Mouse (Mus musculus): ENCODE measurements around the gene Nek8. TPM values are rescaled to one million over a fixed set of nuclear protein-coding genes. Genes with fewer than 3 reads are reported as not detected.
"Not testable (repeated sequence)": the region's sequence is repeated elsewhere in the genome, so short reads cannot be mapped to it uniquely, and the experiment has no call there.

Nek8 gene
- polyA plus RNA-seq, 1 experiment from 2014 or later: 13.7 TPM

DNA sequence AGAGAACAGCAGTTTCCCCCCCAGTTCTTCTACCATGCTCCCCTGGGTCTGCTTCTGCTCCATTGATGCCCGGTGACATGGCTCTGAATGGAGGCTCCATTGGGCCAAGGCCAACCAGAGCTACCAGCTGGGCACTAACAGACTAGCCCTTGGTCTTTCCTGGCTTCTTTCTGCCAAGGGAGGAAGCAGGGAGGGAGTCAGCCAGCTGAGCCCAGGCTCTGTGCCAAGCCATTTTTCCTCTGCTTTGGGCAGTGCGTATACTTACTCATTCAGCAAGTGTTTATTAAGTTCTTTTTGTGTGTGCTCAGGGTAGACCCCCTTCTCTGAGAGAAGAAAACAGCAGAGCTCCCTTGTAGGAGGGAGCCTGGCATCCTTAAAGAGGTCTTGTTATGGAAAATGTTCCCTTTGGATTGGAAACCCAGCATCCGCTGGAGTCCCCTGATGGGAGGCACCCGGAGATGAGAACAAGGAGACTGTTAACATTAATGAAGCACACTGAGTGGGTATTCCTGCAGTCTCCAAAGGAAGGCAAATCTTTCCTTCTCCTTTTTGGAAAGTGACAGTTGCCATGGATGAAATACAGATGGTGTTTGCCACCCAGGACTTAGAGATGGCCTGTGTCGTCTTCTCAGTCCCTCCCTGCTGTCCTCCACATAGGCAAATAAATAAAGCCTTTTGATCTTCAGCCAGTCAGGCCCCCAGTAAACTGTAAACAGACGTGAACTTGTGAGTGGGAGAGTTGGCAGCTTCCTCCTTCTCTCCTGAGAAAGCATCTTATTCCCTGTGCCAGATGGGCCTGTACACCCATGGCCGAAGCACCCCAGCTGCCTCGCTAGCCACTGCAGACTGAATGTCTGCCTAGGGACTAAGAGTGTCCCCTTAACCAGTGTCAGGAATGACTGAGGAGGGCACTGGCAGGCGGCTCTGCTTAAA lies 23.9 kb downstream of the Nek8 start:
- Histone ChIP-seq H3K9ac (no peak overlapping the region), H3K27me3 (replicated peaks) (no peaks in the 10 kb centered on the region), H3K27ac (no peak overlapping the region), H3K36me3 (peaks cover 86% of the 10 kb centered on the region), H3K9me3 (replicated peaks) (no peaks in the 10 kb centered on the region), H3K4me3 (no peak overlapping the region), H3K4me2 (no peak overlapping the region), H3K4me1 (peaks cover 2% of the 10 kb centered on the region; the same call in 1 of the 2 replicates)
- no peak for ATAC-seq
- WGBS (ENCODE audit: insufficient replicate concordance): 86% methylated on average over 9 of the region's 9 CpGs

DNA sequence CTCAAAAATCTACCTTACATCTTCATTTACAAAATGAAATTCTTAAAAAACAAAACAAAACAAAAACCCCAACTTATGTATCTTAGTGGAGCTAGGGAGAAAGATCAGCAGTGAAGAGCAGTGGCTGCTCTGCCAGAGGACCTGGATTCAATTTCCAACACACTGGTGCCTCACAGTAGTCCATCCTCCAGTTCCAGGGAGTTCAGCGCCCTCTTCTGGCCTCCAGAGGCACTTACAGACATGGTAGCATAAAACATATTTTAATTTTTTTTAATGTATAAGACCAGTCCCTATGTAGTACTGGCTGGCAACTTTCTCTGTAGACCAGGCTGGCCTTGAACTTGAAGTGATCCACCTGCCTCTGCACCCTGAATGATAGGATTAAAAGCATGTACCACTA lies 25.3 kb downstream of the Nek8 start:
- Histone ChIP-seq H3K9me3 (replicated peaks) (no peaks in the 10 kb centered on the region), H3K4me1 (no peaks in the 10 kb centered on the region), H3K27me3 (replicated peaks) (no peaks in the 10 kb centered on the region), H3K4me3 (no peak overlapping the region), H3K27ac (no peak overlapping the region), H3K9ac (no peak overlapping the region), H3K36me3 (peaks cover 85% of the 10 kb centered on the region), H3K4me2 (no peak overlapping the region)
- ATAC-seq: peak; percentile 42; the same call in 1 of the 2 replicates
- WGBS (ENCODE audit: insufficient replicate concordance): 18% methylated on average over 1 of the region's 1 CpGs

DNA sequence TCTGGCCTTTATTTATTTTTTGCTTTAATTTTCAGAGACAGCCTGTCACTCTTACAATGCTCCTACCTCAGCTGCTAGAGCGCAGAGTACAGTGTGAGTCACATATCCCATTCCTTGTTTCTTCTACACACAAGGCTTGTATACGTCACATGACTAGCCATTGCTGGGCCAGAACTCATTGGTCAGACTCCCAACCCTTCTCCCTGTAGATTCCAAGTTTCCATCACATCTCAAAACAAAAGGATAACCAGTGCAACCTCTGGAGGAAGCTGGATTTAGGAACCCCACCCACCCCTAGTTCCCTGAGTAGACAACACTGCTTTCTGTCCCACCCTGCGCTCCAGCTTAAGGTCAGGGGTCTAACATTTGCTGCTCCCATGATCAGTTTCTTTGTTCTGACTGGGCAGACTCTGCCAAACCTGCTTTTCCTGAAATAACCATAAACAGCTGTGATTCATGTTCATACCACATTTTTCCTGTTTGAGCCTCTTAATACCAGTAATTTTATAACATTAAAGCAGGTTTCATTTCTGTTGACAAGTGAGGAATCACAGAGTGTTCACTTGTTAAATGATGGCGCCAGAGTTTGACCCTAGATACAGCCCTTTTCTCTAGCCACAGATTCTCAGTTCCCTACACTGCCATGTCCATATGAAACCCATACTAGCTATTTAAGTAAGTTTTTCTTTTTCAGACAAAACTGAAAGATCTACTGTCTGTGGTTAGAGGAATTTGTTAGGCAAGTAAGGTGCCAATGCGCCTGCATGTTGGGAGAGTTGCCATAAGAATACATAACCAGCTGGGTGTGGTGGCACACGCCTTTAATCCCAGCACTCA lies 29.6 kb downstream of the Nek8 start:
- peaks cover 12% of the 10 kb centered on the region for H3K4me1 ChIP-seq
- H3K36me3 ChIP-seq: peaks cover 73% of the 10 kb centered on the region
- H3K27me3 ChIP-seq (replicated peaks): no peaks in the 10 kb centered on the region
- H3K4me3 ChIP-seq: no peak overlapping the region
- no peaks in the 10 kb centered on the region for H3K9me3 ChIP-seq (replicated peaks)
- no peak overlapping the region for H3K27ac ChIP-seq
- no peak overlapping the region for H3K9ac ChIP-seq
- no peak overlapping the region for H3K4me2 ChIP-seq
- ATAC-seq: no peak
- 86% methylated on average over 6 of the region's 6 CpGs for WGBS (ENCODE audit: insufficient replicate concordance)

DNA sequence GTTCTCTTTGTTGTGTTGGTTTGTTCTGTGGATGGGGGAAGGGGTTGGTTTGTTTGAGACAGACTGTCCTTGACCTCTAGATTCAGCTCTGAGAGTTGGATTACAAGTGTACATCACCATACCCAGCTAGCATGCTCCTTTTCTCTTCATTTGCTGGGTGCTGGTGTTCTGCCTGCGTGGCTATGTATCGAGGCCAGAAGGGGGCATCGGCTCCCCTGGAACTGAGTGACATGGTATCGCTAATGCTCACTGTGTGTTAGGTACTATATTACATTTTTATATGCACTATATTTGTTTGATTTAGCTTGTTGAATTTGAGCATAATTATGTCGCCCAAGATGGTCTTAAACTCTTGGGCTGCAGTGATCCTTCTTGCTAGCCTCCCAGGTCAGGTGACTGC lies 30.3 kb downstream of the Nek8 start:
- H3K27me3 ChIP-seq (replicated peaks): no peaks in the 10 kb centered on the region
- no peak overlapping the region for H3K4me2 ChIP-seq
- ATAC-seq: no peak
- H3K9me3 ChIP-seq (replicated peaks): no peaks in the 10 kb centered on the region
- no peak overlapping the region for H3K4me3 ChIP-seq
- no peak overlapping the region for H3K9ac ChIP-seq
- H3K27ac ChIP-seq: no peak overlapping the region
- peaks cover 20% of the 10 kb centered on the region for H3K4me1 ChIP-seq
- 84% methylated on average over 5 of the region's 5 CpGs for WGBS (ENCODE audit: insufficient replicate concordance)
- H3K36me3 ChIP-seq: peaks cover 68% of the 10 kb centered on the region

DNA sequence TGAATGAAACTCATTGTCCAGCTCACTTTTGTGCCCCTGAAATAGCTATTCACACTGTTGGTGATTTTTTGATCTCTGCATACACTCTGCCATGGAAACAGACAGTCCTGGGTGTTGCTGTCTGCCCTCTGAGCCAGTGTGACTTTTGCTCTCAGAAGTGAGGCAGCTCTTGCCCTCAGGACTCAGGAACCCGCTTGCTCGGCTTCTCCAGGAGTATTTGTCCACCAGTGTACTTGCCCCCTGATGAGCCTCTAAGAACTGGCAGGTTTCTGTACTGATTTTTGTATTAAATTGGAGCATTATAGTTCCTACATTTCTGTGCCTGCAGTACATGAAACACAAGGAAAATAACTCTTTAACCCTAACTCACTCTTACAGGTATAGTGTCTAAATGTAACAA lies 33.0 kb downstream of the Nek8 start:
- Histone ChIP-seq H3K27me3 (replicated peaks) (no peaks in the 10 kb centered on the region), H3K4me3 (no peak overlapping the region), H3K4me2 (no peak overlapping the region), H3K9me3 (replicated peaks) (no peaks in the 10 kb centered on the region), H3K4me1 (peaks cover 42% of the 10 kb centered on the region), H3K27ac (no peak overlapping the region), H3K36me3 (peaks cover 48% of the 10 kb centered on the region), H3K9ac (no peak overlapping the region; the same call in 1 of the 2 replicates)
- WGBS (ENCODE audit: insufficient replicate concordance): 81% methylated on average over 2 of the region's 2 CpGs
- no peak for ATAC-seq

DNA sequence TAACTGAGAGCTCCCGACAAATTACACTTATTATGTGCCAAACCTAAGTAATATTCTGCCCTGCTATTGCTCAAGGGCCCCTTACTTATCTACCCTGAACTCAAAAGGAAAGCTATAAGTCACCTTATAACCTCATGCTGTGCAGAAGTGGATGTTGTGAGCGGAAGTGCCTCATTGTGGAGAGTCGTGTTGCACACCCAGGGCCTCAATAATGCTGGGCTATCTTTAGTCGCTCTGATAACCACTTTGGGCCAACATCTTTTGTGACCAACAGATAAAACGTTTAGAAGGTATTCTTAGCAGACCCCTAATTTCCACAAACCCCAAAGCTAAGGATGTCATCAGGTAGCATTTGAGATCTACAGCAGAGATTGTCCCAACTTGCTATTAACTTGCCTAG lies 35.8 kb downstream of the Nek8 start:
- Histone ChIP-seq H3K27ac (peak overlapping the region; percentile 46), H3K9me3 (replicated peaks) (no peaks in the 10 kb centered on the region), H3K9ac (peak overlapping the region; percentile 7; the same call in 1 of the 2 replicates), H3K4me3 (no peak overlapping the region), H3K27me3 (replicated peaks) (no peaks in the 10 kb centered on the region), H3K36me3 (peaks cover 28% of the 10 kb centered on the region), H3K4me1 (peaks cover 64% of the 10 kb centered on the region), H3K4me2 (peak overlapping the region; percentile 13; the same call in 1 of the 2 replicates)
- ATAC-seq: peak; percentile 64
- 27% methylated on average over 5 of the region's 5 CpGs for WGBS (ENCODE audit: insufficient replicate concordance)

DNA sequence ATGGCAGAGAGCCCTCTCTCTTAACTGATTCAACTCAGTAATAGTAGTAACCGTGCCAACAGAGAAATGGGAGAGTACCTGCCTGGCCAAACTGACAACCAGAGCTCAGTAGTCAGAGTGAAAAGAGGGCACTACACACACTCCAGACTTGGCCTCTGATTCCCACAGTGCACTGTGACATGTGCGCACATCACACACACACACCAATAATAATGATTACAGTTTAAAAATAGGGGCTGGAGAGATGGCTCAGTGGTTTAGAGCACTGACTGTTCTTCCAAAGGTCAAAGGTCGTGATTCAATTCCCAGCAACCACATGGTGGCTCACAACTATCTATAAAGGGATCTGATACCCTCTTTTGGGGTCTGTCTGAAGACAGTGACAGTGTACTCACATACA lies 38.5 kb downstream of the Nek8 start:
- H3K4me1 ChIP-seq: peaks cover 80% of the 10 kb centered on the region
- H3K4me2 ChIP-seq: no peak overlapping the region
- 75% methylated on average over 3 of the region's 3 CpGs for WGBS (ENCODE audit: insufficient replicate concordance)
- no peak for ATAC-seq
- peaks cover 2% of the 10 kb centered on the region for H3K36me3 ChIP-seq
- H3K9me3 ChIP-seq (replicated peaks): no peaks in the 10 kb centered on the region
- H3K27me3 ChIP-seq (replicated peaks): no peaks in the 10 kb centered on the region
- no peak overlapping the region for H3K27ac ChIP-seq
- no peak overlapping the region for H3K9ac ChIP-seq
- no peak overlapping the region for H3K4me3 ChIP-seq

DNA sequence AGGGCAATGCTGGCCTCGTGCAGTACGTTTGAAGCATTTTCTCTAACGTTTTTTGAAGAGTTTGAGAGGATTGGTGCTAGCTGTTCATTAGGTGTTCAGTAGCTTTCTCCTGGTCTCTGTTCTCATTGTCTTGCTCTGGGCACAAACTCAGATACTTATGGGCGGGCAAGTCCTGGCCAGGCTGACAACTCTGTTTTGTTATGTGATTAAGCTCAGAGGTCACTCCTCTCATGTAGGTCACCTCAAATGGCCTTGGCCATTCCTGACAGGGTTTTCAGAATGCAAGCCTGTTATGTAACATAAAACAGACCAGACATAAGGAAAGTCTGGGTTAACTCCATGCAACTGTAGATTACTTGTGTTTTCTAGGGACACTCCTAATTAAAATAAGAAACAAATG lies 38.9 kb downstream of the Nek8 start:
- 78% methylated on average over 4 of the region's 4 CpGs for WGBS (ENCODE audit: insufficient replicate concordance)
- H3K27ac ChIP-seq: no peak overlapping the region
- no peak overlapping the region for H3K4me3 ChIP-seq
- H3K4me2 ChIP-seq: no peak overlapping the region
- H3K4me1 ChIP-seq: peaks cover 84% of the 10 kb centered on the region
- ATAC-seq: no peak
- H3K9ac ChIP-seq: no peak overlapping the region
- H3K36me3 ChIP-seq: no peaks in the 10 kb centered on the region
- no peaks in the 10 kb centered on the region for H3K27me3 ChIP-seq (replicated peaks)
- H3K9me3 ChIP-seq (replicated peaks): no peaks in the 10 kb centered on the region

DNA sequence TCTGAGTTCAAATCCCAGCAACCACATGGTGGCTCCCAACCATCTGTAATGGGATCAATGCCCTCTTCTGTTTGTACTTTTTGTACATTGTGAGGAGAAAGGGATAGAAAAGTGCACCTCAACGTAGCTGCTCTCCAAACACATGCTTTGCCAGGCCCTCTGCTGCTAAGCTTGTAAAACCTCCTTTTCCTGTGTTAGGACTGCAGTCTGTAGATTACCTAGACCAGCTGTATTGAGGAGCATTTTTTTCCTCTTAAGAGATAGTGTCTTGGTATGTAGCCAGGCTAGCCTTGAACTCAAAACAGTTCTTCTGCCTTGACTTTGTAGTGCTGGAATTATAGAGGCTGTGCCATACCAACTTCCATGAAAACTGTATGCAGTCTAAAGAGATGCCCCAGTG lies 40.3 kb downstream of the Nek8 start:
- H3K27ac ChIP-seq: no peak overlapping the region
- ATAC-seq: no peak
- H3K9me3 ChIP-seq (replicated peaks): no peaks in the 10 kb centered on the region
- H3K27me3 ChIP-seq (replicated peaks): no peaks in the 10 kb centered on the region
- H3K4me1 ChIP-seq: peaks cover 83% of the 10 kb centered on the region
- no peak overlapping the region for H3K4me3 ChIP-seq
- H3K36me3 ChIP-seq: no peaks in the 10 kb centered on the region
- H3K4me2 ChIP-seq: no peak overlapping the region
- no peak overlapping the region for H3K9ac ChIP-seq
- WGBS (ENCODE audit: insufficient replicate concordance): 30% methylated on average over 1 of the region's 1 CpGs

DNA sequence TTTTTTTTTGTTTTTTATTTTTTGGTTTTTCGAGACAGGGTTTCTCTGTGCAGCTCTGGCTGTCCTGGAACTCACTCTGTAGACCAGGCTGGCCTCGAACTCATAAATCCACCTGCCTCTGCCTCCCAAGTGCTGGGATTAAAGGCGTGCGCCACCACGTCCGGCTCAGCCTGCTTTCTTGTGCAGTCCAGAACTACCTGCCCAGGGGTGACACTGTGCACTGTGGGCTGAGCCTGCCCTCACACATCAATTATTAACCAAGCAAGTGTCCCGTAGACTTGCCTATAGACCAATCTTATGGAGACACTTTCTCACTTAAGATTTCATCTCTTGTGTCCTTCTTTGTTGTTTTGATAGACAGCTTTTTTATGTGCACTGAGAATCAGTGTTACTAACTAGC lies 41.2 kb downstream of the Nek8 start:
- H3K9me3 ChIP-seq (replicated peaks); ATAC-seq; H3K9ac ChIP-seq; H3K4me2 ChIP-seq; H3K27me3 ChIP-seq (replicated peaks); H3K36me3 ChIP-seq; H3K4me3 ChIP-seq; H3K27ac ChIP-seq: not testable (repeated sequence)
- peaks cover 75% of the 10 kb centered on the region for H3K4me1 ChIP-seq
- 80% methylated on average over 7 of the region's 7 CpGs for WGBS (ENCODE audit: insufficient replicate concordance)

DNA sequence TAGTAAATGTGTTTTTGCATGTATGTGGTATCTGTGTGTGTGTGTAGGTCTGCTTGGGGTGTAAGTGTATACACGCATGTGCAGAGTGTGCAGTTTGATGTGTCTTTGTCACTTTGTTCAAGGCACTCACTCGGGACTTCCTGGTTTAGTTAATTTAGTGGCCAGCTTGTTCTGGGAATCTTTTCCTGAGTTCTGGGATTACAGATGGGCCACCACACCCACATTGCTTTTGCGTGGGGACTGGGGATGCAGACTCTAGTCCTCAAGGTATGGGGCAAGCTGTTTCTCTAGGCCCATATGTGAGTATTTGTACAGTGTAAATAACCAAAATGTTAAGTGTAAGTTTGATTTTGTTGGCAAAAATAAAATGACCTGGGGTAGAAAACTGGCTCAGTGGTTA lies 42.1 kb downstream of the Nek8 start:
- H3K27me3 ChIP-seq (replicated peaks): no peaks in the 10 kb centered on the region
- H3K4me1 ChIP-seq: peaks cover 67% of the 10 kb centered on the region
- H3K36me3 ChIP-seq: no peaks in the 10 kb centered on the region
- H3K4me3 ChIP-seq: no peak overlapping the region
- no peaks in the 10 kb centered on the region for H3K9me3 ChIP-seq (replicated peaks)
- 0 out of 2 replicates have a peak overlapping the region, but pooled peaks have one; percentile 62 for H3K27ac ChIP-seq
- 0 out of 2 replicates have a peak overlapping the region, but pooled peaks have one; percentile 10 for H3K9ac ChIP-seq
- 64% methylated on average over 3 of the region's 3 CpGs for WGBS (ENCODE audit: insufficient replicate concordance)
- H3K4me2 ChIP-seq: peak overlapping the region; percentile 21; the same call in 1 of the 2 replicates
- no peak for ATAC-seq

DNA sequence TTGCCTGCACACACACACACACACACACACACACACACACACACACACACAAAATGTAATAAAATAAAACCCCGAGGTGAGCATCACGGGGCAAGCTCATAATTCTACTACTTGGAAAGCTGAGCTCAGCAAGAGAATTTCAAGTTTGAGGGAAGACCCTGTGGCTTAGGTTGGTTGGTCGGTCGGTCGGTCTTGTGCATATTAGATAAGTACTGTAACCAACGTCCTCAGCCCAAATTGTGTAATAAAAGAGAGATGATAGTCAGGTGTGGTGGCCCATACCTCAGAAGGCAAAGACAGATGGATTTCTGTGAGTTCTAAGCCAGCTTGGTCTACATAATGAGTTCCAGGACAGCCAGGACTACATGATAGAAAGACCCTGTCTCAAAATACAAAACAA lies 42.6 kb downstream of the Nek8 start:
- Histone ChIP-seq H3K27ac (0 out of 2 replicates have a peak overlapping the region, but pooled peaks have one; percentile 62), H3K4me3 (no peak overlapping the region), H3K9me3 (replicated peaks) (no peaks in the 10 kb centered on the region), H3K4me2 (peak overlapping the region; percentile 21; the same call in 1 of the 2 replicates), H3K9ac (peak overlapping the region; percentile 10; the same call in 1 of the 2 replicates), H3K27me3 (replicated peaks) (no peaks in the 10 kb centered on the region), H3K4me1 (peaks cover 62% of the 10 kb centered on the region), H3K36me3 (no peaks in the 10 kb centered on the region)
- 34% methylated on average over 6 of the region's 6 CpGs for WGBS (ENCODE audit: insufficient replicate concordance)
- ATAC-seq: 0 out of 2 replicates have a peak, but pooled peaks have one; percentile 33
